Mouse (Mus musculus) limb, embryonic 12.5 days (tissue): ENCODE measurements around the gene Rgs8. TPM values are rescaled to one million over a fixed set of nuclear protein-coding genes. Genes with fewer than 3 reads are reported as not detected.

Experiments
- ATAC-seq: fragments of 200-750 bp; cut with Nextera tagmentation; 2 replicates; pipeline ENCODE4 v1.8.0; 2017; ENCODE audit warnings: low read depth, moderate TSS enrichment; ENCODE audit not compliant: insufficient number of reproducible peaks, insufficient read depth, low FRiP score, low TSS enrichment
- H3K27ac ChIP-seq: fragments of 300-500 bp; sonication (generic); 2 replicates; pipeline ENCODE4 v1.5.1; 2016; ENCODE audit warnings: mild to moderate bottlenecking, moderate library complexity
- H3K27me3 ChIP-seq: fragments of 300-500 bp; sonication (generic); 2 replicates; pipeline ENCODE4 v1.6.1; 2016; ENCODE audit warnings: mild to moderate bottlenecking, moderate library complexity
- H3K36me3 ChIP-seq: fragments of 300-500 bp; sonication (generic); 2 replicates; pipeline ENCODE4 v1.6.1; 2016; ENCODE audit warnings: mild to moderate bottlenecking, moderate library complexity
- H3K4me1 ChIP-seq: fragments of 300-500 bp; sonication (generic); replicated peaks from 2 replicates; pipeline ENCODE4 v1.6.1; 2016
- H3K4me2 ChIP-seq: fragments of 300-500 bp; sonication (generic); 2 replicates; pipeline ENCODE4 v1.6.1; 2016; ENCODE audit warnings: mild to moderate bottlenecking, moderate library complexity
- H3K4me3 ChIP-seq: fragments of 300-500 bp; sonication (generic); replicated peaks from 2 replicates; pipeline ENCODE4 v1.5.1; 2016; ENCODE audit warnings: mild to moderate bottlenecking
- H3K9ac ChIP-seq: fragments of 300-500 bp; sonication (generic); replicated peaks from 2 replicates; pipeline ENCODE4 v1.6.1; 2016; ENCODE audit warnings: mild to moderate bottlenecking, moderate library complexity
- H3K9me3 ChIP-seq: fragments of 300-500 bp; sonication (generic); 2 replicates; pipeline ENCODE4 v1.6.1; 2016; ENCODE audit warnings: mild to moderate bottlenecking, moderate library complexity
- WGBS: fragments of 180-500 bp; shearing (Covaris S2); methylation state at CpG from one replicate; pipeline ENCODE4 v1.1.7; 2016; 5-methylcytosine and 5-hydroxymethylcytosine counted together
- polyA plus RNA-seq: library from polyadenylated mRNA; unstranded; fragments of >200 nt; fragmentation: Nextera tagmentation; extraction: Ambion mirVana; gene quantifications from 2 replicates; pipeline ENCODE4 v1.2.1, GENCODE M21; 2016

The Rgs8 gene
- polyA plus RNA-seq, 1 experiment from 2014 or later, result 1.4 TPM

GRCm38 (mm10) chr1:153704996-153705395 is 52.2 kb downstream of the Rgs8 start:
- 19% methylated on average over 3 of the region's 3 CpGs for WGBS
- H3K4me3 ChIP-seq, result no peak overlapping the region
- no peak overlapping the region for H3K4me2 ChIP-seq
- ATAC-seq, result no peak
- no peaks in the 10 kb centered on the region for H3K36me3 ChIP-seq
- peaks cover 48% of the 10 kb centered on the region for H3K4me1 ChIP-seq
- no peaks in the 10 kb centered on the region for H3K9me3 ChIP-seq
- H3K9ac ChIP-seq, result no peak overlapping the region
- H3K27me3 ChIP-seq, result no peaks in the 10 kb centered on the region
- H3K27ac ChIP-seq, result 0 out of 2 replicates have a peak overlapping the region, but pooled peaks have one; percentile 23

GRCm38 (mm10) chr1:153708626-153709025 is 55.8 kb downstream of the Rgs8 start:
- Histone ChIP-seq H3K36me3 (no peaks in the 10 kb centered on the region), H3K4me2 (no peak overlapping the region), H3K27me3 (no peaks in the 10 kb centered on the region), H3K27ac (no peak overlapping the region), H3K4me1 (peaks cover 19% of the 10 kb centered on the region), H3K9me3 (no peaks in the 10 kb centered on the region), H3K4me3 (no peak overlapping the region), H3K9ac (no peak overlapping the region)
- 84% methylated on average over 5 of the region's 5 CpGs for WGBS
- ATAC-seq, result no peak

- Histone ChIP-seq H3K27ac (no peak overlapping the region), H3K9ac (no peak overlapping the region), H3K36me3 (no peaks in the 10 kb centered on the region), H3K4me3 (no peak overlapping the region), H3K4me1 (peaks cover 11% of the 10 kb centered on the region), H3K4me2 (no peak overlapping the region), H3K27me3 (no peaks in the 10 kb centered on the region), H3K9me3 (no peaks in the 10 kb centered on the region)
- 59% methylated on average over 5 of the region's 5 CpGs for WGBS
- no peak for ATAC-seq
Measured at GRCm38 (mm10) chr1:153709451-153709850, 56.6 kb downstream of the Rgs8 start.

GRCm38 (mm10) chr1:153711544-153712262 is 58.9 kb downstream of the Rgs8 start:
- Histone ChIP-seq H3K27ac (no peak overlapping the region), H3K4me2 (no peak overlapping the region), H3K36me3 (no peaks in the 10 kb centered on the region), H3K4me1 (no peaks in the 10 kb centered on the region), H3K9ac (no peak overlapping the region), H3K27me3 (no peaks in the 10 kb centered on the region), H3K9me3 (no peaks in the 10 kb centered on the region), H3K4me3 (no peak overlapping the region)
- 74% methylated on average over 3 of the region's 3 CpGs for WGBS
- ATAC-seq, result no peak

DNA sequence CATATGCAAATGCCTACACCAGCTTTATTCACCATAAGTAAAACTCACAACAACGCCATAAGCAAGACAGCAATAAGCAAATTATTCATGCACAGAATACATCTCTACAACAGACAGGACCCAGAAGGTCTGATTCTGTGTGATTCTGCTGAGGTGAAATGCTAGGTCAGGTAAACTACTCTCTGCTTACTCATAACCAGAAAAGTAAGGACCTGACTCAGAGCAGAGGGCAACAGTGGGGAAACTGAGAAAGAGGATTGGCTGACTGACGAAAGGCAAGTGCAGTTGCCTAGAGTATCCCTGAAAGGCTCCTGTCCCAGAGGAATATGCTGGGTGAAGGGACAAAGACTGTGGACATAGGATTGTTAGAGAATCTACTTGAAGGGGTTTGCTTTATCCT is 59.8 kb downstream of the Rgs8 start:
- Histone ChIP-seq H3K36me3 (no peaks in the 10 kb centered on the region), H3K4me1 (no peaks in the 10 kb centered on the region), H3K27ac (no peak overlapping the region), H3K9me3 (no peaks in the 10 kb centered on the region), H3K27me3 (no peaks in the 10 kb centered on the region), H3K4me2 (no peak overlapping the region), H3K9ac (no peak overlapping the region), H3K4me3 (no peak overlapping the region)
- 93% methylated on average over 2 of the region's 2 CpGs for WGBS
- ATAC-seq, result no peak

DNA sequence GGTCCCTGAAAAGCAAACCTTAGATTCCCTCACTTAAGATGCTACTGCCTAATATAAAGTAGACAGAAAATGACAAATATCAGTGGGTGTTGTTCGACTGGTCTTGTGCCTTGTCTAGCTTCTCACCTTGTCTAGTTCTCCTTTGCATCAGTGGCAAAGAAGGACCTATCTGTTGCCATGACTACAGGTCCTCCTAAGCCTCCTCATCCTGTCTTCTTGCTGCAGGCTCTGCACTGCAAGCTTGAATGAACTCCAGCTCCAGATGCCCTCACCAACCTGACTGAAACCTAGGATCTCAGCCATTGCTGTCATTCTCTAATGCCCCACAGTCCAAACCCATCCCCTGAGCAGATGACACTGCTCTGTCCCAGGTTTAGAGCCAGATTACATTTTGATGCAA is 65.2 kb downstream of the Rgs8 start:
- no peak overlapping the region for H3K4me2 ChIP-seq
- no peaks in the 10 kb centered on the region for H3K4me1 ChIP-seq
- H3K36me3 ChIP-seq, result no peaks in the 10 kb centered on the region
- no peak overlapping the region for H3K9ac ChIP-seq
- 84% methylated on average over 1 of the region's 1 CpGs for WGBS
- no peaks in the 10 kb centered on the region for H3K27me3 ChIP-seq
- H3K27ac ChIP-seq, result no peak overlapping the region
- no peak for ATAC-seq
- no peaks in the 10 kb centered on the region for H3K9me3 ChIP-seq
- H3K4me3 ChIP-seq, result no peak overlapping the region

GRCm38 (mm10) chr1:153720935-153721334 is 68.1 kb downstream of the Rgs8 start:
- H3K4me1 ChIP-seq, result no peaks in the 10 kb centered on the region
- 82% methylated on average over 7 of the region's 7 CpGs for WGBS

DNA sequence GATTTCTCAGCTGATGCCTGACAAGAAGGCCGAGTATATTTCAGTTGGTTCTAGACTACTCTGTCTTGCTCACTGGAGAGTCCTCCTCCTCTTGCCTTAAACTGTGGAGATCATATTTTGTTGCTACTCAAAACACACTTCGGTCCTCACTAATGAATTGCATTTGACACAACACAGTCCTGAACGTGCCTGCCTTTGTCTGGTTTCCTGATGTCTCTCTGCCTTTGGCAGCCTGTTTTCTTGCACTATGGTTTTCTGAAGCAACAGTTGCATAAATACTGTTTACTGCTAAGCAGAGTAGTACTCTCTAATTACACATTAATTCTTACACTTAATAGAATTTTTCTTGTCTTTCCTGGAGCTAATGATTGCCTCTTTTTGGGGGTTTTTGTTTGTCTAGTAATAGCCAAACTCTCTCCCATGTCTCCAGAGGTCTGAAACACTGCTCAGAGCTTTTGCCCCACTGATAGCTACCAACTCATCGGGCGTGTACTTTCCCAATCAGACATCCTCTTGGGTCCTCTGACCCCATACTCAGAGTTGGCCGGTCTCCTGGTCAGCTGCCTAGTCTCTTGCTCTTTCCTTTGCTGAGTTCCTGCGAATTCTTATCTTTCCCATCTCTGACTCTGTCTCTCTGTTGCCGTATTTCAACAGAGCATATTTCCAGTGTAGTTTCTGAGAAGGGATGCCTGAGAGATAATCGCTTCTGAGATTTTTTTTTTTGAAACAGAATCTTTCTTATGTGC is 68.9 kb downstream of the Rgs8 start:
- Histone ChIP-seq H3K4me2 (no peak overlapping the region), H3K27ac (no peak overlapping the region), H3K9me3 (no peaks in the 10 kb centered on the region), H3K4me3 (no peak overlapping the region), H3K9ac (no peak overlapping the region), H3K36me3 (no peaks in the 10 kb centered on the region), H3K4me1 (no peaks in the 10 kb centered on the region), H3K27me3 (no peaks in the 10 kb centered on the region)
- 86% methylated on average over 9 of the region's 9 CpGs for WGBS
- no peak for ATAC-seq

More at GRCm38 (mm10) chr1:153720935-153721334, 68.1 kb downstream of the Rgs8 start:
- Histone ChIP-seq H3K27me3 (no peaks in the 10 kb centered on the region), H3K9me3 (no peaks in the 10 kb centered on the region), H3K9ac (no peak overlapping the region), H3K27ac (no peak overlapping the region), H3K4me2 (no peak overlapping the region), H3K36me3 (no peaks in the 10 kb centered on the region), H3K4me3 (no peak overlapping the region)
- ATAC-seq, result no peak

- no peaks in the 10 kb centered on the region for H3K4me1 ChIP-seq
- H3K4me3 ChIP-seq, result no peak overlapping the region
- H3K9ac ChIP-seq, result no peak overlapping the region
- H3K27ac ChIP-seq, result no peak overlapping the region
- no peaks in the 10 kb centered on the region for H3K27me3 ChIP-seq
- H3K36me3 ChIP-seq, result no peaks in the 10 kb centered on the region
- ATAC-seq, result no peak
- WGBS, result 77% methylated on average over 9 of the region's 9 CpGs
- H3K4me2 ChIP-seq, result no peak overlapping the region
- no peaks in the 10 kb centered on the region for H3K9me3 ChIP-seq
Measured at GRCm38 (mm10) chr1:153723426-153723825, 70.6 kb downstream of the Rgs8 start.

GRCm38 (mm10) chr1:153726636-153727035 is 73.8 kb downstream of the Rgs8 start:
- Histone ChIP-seq H3K27ac (no peak overlapping the region), H3K9me3 (no peaks in the 10 kb centered on the region), H3K4me3 (no peak overlapping the region), H3K4me1 (no peaks in the 10 kb centered on the region), H3K27me3 (no peaks in the 10 kb centered on the region), H3K9ac (no peak overlapping the region), H3K4me2 (no peak overlapping the region), H3K36me3 (no peaks in the 10 kb centered on the region)
- WGBS, result 84% methylated on average over 16 of the region's 16 CpGs
- ATAC-seq, result no peak

GRCm38 (mm10) chr1:153729806-153730205 is 77.0 kb downstream of the Rgs8 start:
- no peak overlapping the region for H3K27ac ChIP-seq
- no peaks in the 10 kb centered on the region for H3K36me3 ChIP-seq
- H3K9ac ChIP-seq, result no peak overlapping the region
- WGBS, result 57% methylated on average over 2 of the region's 2 CpGs
- ATAC-seq, result no peak
- no peaks in the 10 kb centered on the region for H3K27me3 ChIP-seq
- H3K4me2 ChIP-seq, result no peak overlapping the region
- peaks cover 21% of the 10 kb centered on the region for H3K4me1 ChIP-seq
- H3K9me3 ChIP-seq, result no peaks in the 10 kb centered on the region
- no peak overlapping the region for H3K4me3 ChIP-seq
